Mouse (Mus musculus): ENCODE measurements around the gene Clec2e. TPM values are rescaled to one million over a fixed set of nuclear protein-coding genes. Genes with fewer than 3 reads are reported as not detected.

Gene Clec2e
- polyA plus RNA-seq, 1 experiment from 2014 or later, result not detected

DNA sequence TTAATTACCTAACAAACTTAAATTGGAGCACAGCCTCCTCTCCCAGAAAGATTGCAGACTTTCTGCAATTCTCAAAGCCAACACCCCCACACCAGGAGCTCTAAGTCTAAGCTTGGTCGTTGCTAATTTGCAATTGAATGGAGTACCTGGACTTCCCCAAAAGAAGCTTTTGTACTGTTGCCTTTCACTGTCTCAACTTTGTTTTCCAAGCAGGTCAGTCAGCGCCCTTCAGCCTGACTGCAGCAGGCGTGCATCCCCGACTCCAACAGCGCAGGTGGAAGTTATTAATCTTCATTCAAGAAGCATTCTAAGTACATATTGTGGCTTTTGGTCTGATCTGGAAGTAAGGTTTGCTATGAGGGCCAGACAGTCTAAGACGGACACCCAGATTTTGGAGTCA lies 15.6 kb downstream of the Clec2e start:
- Histone ChIP-seq H3K27me3 (ENCODE audit: control insufficient read depth, insufficient read depth, low read depth, low read length) (no peaks in the 10 kb centered on the region), H3K9ac (ENCODE audit: low read depth, low read length) (no peak overlapping the region), H3K4me1 (ENCODE audit: control insufficient read depth, insufficient read depth, low read length) (no peaks in the 10 kb centered on the region), H3K9me3 (replicated peaks; ENCODE audit: control insufficient read depth, low read length, poor library complexity, severe bottlenecking) (no peaks in the 10 kb centered on the region), H3K4me3 (ENCODE audit: low read depth, low read length) (no peak overlapping the region), H3K27ac (ENCODE audit: low read length) (no peak overlapping the region), H3K4me2 (ENCODE audit: low read length) (no peak overlapping the region), H3K36me3 (ENCODE audit: control insufficient read depth, insufficient read depth, low read length) (no peaks in the 10 kb centered on the region)
- WGBS, result 54% methylated on average over 6 of the region's 6 CpGs
- no peak for ATAC-seq

- Histone ChIP-seq H3K27ac (ENCODE audit: low read length) (no peak overlapping the region), H3K4me1 (ENCODE audit: control insufficient read depth, insufficient read depth, low read length) (no peaks in the 10 kb centered on the region), H3K9ac (ENCODE audit: low read depth, low read length) (no peak overlapping the region), H3K4me3 (ENCODE audit: low read depth, low read length) (no peak overlapping the region), H3K4me2 (ENCODE audit: low read length) (no peak overlapping the region), H3K36me3 (ENCODE audit: control insufficient read depth, insufficient read depth, low read length) (no peaks in the 10 kb centered on the region), H3K9me3 (replicated peaks; ENCODE audit: control insufficient read depth, low read length, poor library complexity, severe bottlenecking) (no peaks in the 10 kb centered on the region), H3K27me3 (ENCODE audit: control insufficient read depth, insufficient read depth, low read depth, low read length) (no peaks in the 10 kb centered on the region)
- WGBS, result 57% methylated on average over 1 of the region's 1 CpGs
- ATAC-seq, result no peak
Measured at GRCm38 (mm10) chr6:129066986-129067385, 33.7 kb downstream of the Clec2e start.

GRCm38 (mm10) chr6:129066530-129066929 lies 34.2 kb downstream of the Clec2e start:
- Histone ChIP-seq H3K9me3 (replicated peaks; ENCODE audit: control insufficient read depth, low read length, poor library complexity, severe bottlenecking) (no peaks in the 10 kb centered on the region), H3K27me3 (ENCODE audit: control insufficient read depth, insufficient read depth, low read depth, low read length) (no peaks in the 10 kb centered on the region), H3K4me3 (ENCODE audit: low read depth, low read length) (no peak overlapping the region), H3K4me1 (ENCODE audit: control insufficient read depth, insufficient read depth, low read length) (no peaks in the 10 kb centered on the region), H3K36me3 (ENCODE audit: control insufficient read depth, insufficient read depth, low read length) (no peaks in the 10 kb centered on the region), H3K27ac (ENCODE audit: low read length) (no peak overlapping the region), H3K9ac (ENCODE audit: low read depth, low read length) (no peak overlapping the region), H3K4me2 (ENCODE audit: low read length) (no peak overlapping the region)
- no peak for ATAC-seq

- Histone ChIP-seq H3K27me3 (ENCODE audit: control insufficient read depth, insufficient read depth, low read depth, low read length) (no peaks in the 10 kb centered on the region), H3K9ac (ENCODE audit: low read depth, low read length) (no peak overlapping the region), H3K27ac (ENCODE audit: low read length) (no peak overlapping the region), H3K4me2 (ENCODE audit: low read length) (no peak overlapping the region), H3K4me1 (ENCODE audit: control insufficient read depth, insufficient read depth, low read length) (no peaks in the 10 kb centered on the region), H3K4me3 (ENCODE audit: low read depth, low read length) (no peak overlapping the region), H3K36me3 (ENCODE audit: control insufficient read depth, insufficient read depth, low read length) (no peaks in the 10 kb centered on the region), H3K9me3 (replicated peaks; ENCODE audit: control insufficient read depth, low read length, poor library complexity, severe bottlenecking) (no peaks in the 10 kb centered on the region)
- no peak for ATAC-seq
- WGBS, result 90% methylated on average over 3 of the region's 3 CpGs
Measured at GRCm38 (mm10) chr6:129065857-129066256, 34.9 kb downstream of the Clec2e start.

GRCm38 (mm10) chr6:129065407-129065806 lies 35.3 kb downstream of the Clec2e start:
- no peak overlapping the region for H3K4me3 ChIP-seq (ENCODE audit: low read depth, low read length)
- ATAC-seq, result no peak
- H3K9me3 ChIP-seq (replicated peaks; ENCODE audit: control insufficient read depth, low read length, poor library complexity, severe bottlenecking), result no peaks in the 10 kb centered on the region
- no peak overlapping the region for H3K4me2 ChIP-seq (ENCODE audit: low read length)
- 80% methylated on average over 3 of the region's 3 CpGs for WGBS
- H3K9ac ChIP-seq (ENCODE audit: low read depth, low read length), result no peak overlapping the region
- H3K27ac ChIP-seq (ENCODE audit: low read length), result no peak overlapping the region
- no peaks in the 10 kb centered on the region for H3K27me3 ChIP-seq (ENCODE audit: control insufficient read depth, insufficient read depth, low read depth, low read length)
- no peaks in the 10 kb centered on the region for H3K4me1 ChIP-seq (ENCODE audit: control insufficient read depth, insufficient read depth, low read length)
- no peaks in the 10 kb centered on the region for H3K36me3 ChIP-seq (ENCODE audit: control insufficient read depth, insufficient read depth, low read length)

DNA sequence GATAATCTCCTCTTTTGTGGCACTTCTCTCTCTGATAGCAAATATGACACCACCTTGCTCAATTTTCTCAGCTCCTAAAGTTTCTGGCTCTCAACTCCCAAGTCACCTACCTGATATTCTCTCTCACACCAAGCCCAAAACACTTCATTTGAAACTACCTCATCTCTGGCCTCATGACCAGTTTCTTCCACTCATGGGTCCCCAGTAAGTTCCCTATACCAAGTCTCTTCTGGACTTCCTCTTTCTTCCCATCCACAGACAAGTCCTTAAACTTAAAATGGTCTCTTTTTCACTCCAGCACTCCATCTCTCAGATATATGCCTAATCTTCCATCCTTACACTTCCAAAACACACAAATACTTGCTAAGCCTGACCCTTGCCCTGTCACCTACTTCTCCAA lies 42.7 kb downstream of the Clec2e start:
- no peak overlapping the region for H3K4me3 ChIP-seq (ENCODE audit: low read depth, low read length)
- H3K4me1 ChIP-seq (ENCODE audit: control insufficient read depth, insufficient read depth, low read length), result no peaks in the 10 kb centered on the region
- no peak overlapping the region for H3K9ac ChIP-seq (ENCODE audit: low read depth, low read length)
- H3K4me2 ChIP-seq (ENCODE audit: low read length), result no peak overlapping the region
- no peaks in the 10 kb centered on the region for H3K27me3 ChIP-seq (ENCODE audit: control insufficient read depth, insufficient read depth, low read depth, low read length)
- no peak for ATAC-seq
- H3K36me3 ChIP-seq (ENCODE audit: control insufficient read depth, insufficient read depth, low read length), result no peaks in the 10 kb centered on the region
- H3K27ac ChIP-seq (ENCODE audit: low read length), result no peak overlapping the region
- no peaks in the 10 kb centered on the region for H3K9me3 ChIP-seq (replicated peaks; ENCODE audit: control insufficient read depth, low read length, poor library complexity, severe bottlenecking)

GRCm38 (mm10) chr6:129056237-129056636 lies 44.5 kb downstream of the Clec2e start:
- no peak for ATAC-seq
- no peak overlapping the region for H3K4me3 ChIP-seq (ENCODE audit: low read depth, low read length)

DNA sequence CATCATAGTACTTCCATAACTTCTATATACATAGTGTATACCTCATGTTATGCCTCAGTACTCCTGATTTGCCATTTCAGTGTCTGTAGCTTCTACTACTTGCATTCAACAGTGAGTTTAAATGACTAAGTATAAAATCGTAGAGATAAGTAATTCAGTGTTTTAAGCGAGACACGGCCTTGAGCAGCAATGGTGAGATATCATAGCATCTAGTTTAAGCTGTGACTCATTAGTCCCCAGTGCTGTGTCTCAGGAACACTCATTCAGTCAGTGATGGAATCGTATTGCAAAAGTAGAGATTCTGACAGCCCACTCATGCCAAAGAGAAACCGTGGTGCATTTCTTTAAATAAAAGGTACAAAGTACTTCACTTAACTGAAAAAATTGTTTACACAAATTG lies 49.0 kb downstream of the Clec2e start:
- no peak overlapping the region for H3K4me2 ChIP-seq (ENCODE audit: low read length)
- H3K4me3 ChIP-seq (ENCODE audit: low read depth, low read length), result no peak overlapping the region
- H3K9me3 ChIP-seq (replicated peaks; ENCODE audit: control insufficient read depth, low read length, poor library complexity, severe bottlenecking), result no peaks in the 10 kb centered on the region
- ATAC-seq, result no peak
- 90% methylated on average over 5 of the region's 5 CpGs for WGBS
- H3K36me3 ChIP-seq (ENCODE audit: control insufficient read depth, insufficient read depth, low read length), result no peaks in the 10 kb centered on the region
- H3K9ac ChIP-seq (ENCODE audit: low read depth, low read length), result no peak overlapping the region
- H3K27ac ChIP-seq (ENCODE audit: low read length), result no peak overlapping the region
- H3K4me1 ChIP-seq (ENCODE audit: control insufficient read depth, insufficient read depth, low read length), result peaks cover 4% of the 10 kb centered on the region; the same call in 1 of the 2 replicates
- H3K27me3 ChIP-seq (ENCODE audit: control insufficient read depth, insufficient read depth, low read depth, low read length), result no peaks in the 10 kb centered on the region

More at GRCm38 (mm10) chr6:129056237-129056636, 44.5 kb downstream of the Clec2e start:
- Histone ChIP-seq H3K4me2 (ENCODE audit: low read length) (no peak overlapping the region), H3K27me3 (ENCODE audit: control insufficient read depth, insufficient read depth, low read depth, low read length) (no peaks in the 10 kb centered on the region), H3K9me3 (replicated peaks; ENCODE audit: control insufficient read depth, low read length, poor library complexity, severe bottlenecking) (no peaks in the 10 kb centered on the region), H3K4me1 (ENCODE audit: control insufficient read depth, insufficient read depth, low read length) (no peaks in the 10 kb centered on the region), H3K9ac (ENCODE audit: low read depth, low read length) (no peak overlapping the region), H3K27ac (ENCODE audit: low read length) (no peak overlapping the region), H3K36me3 (ENCODE audit: control insufficient read depth, insufficient read depth, low read length) (no peaks in the 10 kb centered on the region)
- 90% methylated on average over 3 of the region's 3 CpGs for WGBS

- Histone ChIP-seq H3K4me1 (ENCODE audit: control insufficient read depth, insufficient read depth, low read length) (peaks cover 4% of the 10 kb centered on the region; the same call in 1 of the 2 replicates), H3K4me2 (ENCODE audit: low read length) (no peak overlapping the region), H3K4me3 (ENCODE audit: low read depth, low read length) (no peak overlapping the region), H3K27ac (ENCODE audit: low read length) (no peak overlapping the region), H3K9me3 (replicated peaks; ENCODE audit: control insufficient read depth, low read length, poor library complexity, severe bottlenecking) (no peaks in the 10 kb centered on the region), H3K36me3 (ENCODE audit: control insufficient read depth, insufficient read depth, low read length) (no peaks in the 10 kb centered on the region), H3K27me3 (ENCODE audit: control insufficient read depth, insufficient read depth, low read depth, low read length) (no peaks in the 10 kb centered on the region), H3K9ac (ENCODE audit: low read depth, low read length) (no peak overlapping the region)
- WGBS, result 88% methylated on average over 3 of the region's 3 CpGs
- no peak for ATAC-seq
Measured at GRCm38 (mm10) chr6:129051086-129051485, 49.6 kb downstream of the Clec2e start.
